In the genomic region with DNA sequence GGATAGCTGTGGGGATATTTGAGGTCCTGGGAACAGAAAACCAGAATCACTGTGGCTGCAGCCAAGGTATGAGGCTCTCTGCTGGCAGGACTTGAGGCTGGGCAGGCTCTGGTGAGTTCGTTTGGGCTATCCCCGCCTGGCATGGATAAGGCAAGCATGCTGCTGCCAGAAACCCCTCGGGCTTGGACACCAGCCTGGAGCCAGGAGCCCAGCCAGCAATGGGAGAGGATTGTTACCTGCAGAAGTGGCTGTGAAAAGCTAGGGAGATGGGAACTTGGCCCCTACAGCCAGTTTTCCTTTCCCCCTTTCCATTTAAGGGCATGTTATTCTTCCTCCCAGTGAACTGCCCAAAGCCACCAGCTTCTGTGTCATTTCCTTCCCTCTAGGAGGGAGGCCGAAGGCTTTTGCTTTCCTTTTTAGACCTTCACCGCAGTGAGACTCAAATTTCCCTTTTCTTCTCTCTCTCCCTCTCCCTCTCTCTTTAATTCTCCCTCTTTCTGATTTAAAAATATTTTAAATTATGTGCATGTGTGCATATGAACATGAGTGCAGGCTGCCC, we compare ENCODE assay signal across 8 mouse cellular contexts. TPM values are rescaled to one million over a fixed set of nuclear protein-coding genes. Genes with fewer than 3 reads are reported as not detected.
A peak's percentile ranks its signal among the peaks of the same experiment; 100 is the strongest.
DNase-seq lines count a peak whose midpoint lies in the region; ATAC-seq and TF ChIP-seq lines count a peak whose summit lies in the region.

No protein-coding gene starts in this region.

- WGBS in liver, embryonic 12.5 days (ENCODE audit: insufficient replicate concordance): 22% methylated on average over 5 of the region's 5 CpGs

- TF ChIP-seq CTCF in layer of hippocampus, adult 2 months (conservative IDR thresholded peaks at IDR 0.05): no peak

- H3K36me3 ChIP-seq in liver, embryonic 12.5 days: no peaks in the 10 kb centered on the region

- H3K27me3 ChIP-seq in liver, embryonic 12.5 days (replicated peaks): peaks cover 48% of the 10 kb centered on the region

- H3K4me1 ChIP-seq in brown adipose tissue, adult 24 weeks (ENCODE audit: control insufficient read depth, insufficient read depth, insufficient read length, low read length): peaks cover 17% of the 10 kb centered on the region
- H3K4me1 ChIP-seq in liver, embryonic 12.5 days: peaks cover 15% of the 10 kb centered on the region

- 0 out of 2 replicates have a peak overlapping the region, but pooled peaks have one; percentile 28 for H3K27ac ChIP-seq in layer of hippocampus, adult 2 months
- peak overlapping the region; percentile 82 for H3K27ac ChIP-seq in brown adipose tissue, adult 24 weeks (replicated peaks; ENCODE audit: low read depth, low read length)
- no peak overlapping the region for H3K27ac ChIP-seq in liver, embryonic 12.5 days

- DNase-seq in layer of hippocampus, adult 2 months (ENCODE audit: low spot score in 2 of 2): no peak
- DNase-seq in layer of hippocampus, adult 9-10 months (ENCODE audit: low spot score): no peak
- no peak for DNase-seq in right cerebral cortex, adult 2 months (ENCODE audit: low spot score in 2 of 2)
- DNase-seq in right cerebral cortex, postnatal 36 days (ENCODE audit: low spot score in 2 of 2): no peak

- ATAC-seq in granulocyte monocyte progenitor cell, adult 5-6 weeks (replicated peaks; ENCODE audit: poor library complexity, severe bottlenecking): peak; percentile 90
- no peak for ATAC-seq in liver, embryonic 12.5 days
- no peak for ATAC-seq in CD4-positive, CD25-positive, alpha-beta regulatory T cell, adult 4 months

- no peak overlapping the region for H3K9ac ChIP-seq in liver, embryonic 12.5 days

- H3K9me3 ChIP-seq in liver, embryonic 12.5 days (replicated peaks): no peaks in the 10 kb centered on the region

- peak overlapping the region; percentile 20 for H3K4me2 ChIP-seq in liver, embryonic 12.5 days

- H3K4me3 ChIP-seq in layer of hippocampus, adult 2 months: no peak overlapping the region
- peak overlapping the region; percentile 24 for H3K4me3 ChIP-seq in brown adipose tissue, adult 24 weeks (ENCODE audit: insufficient read depth, low read depth, low read length)
- no peak overlapping the region for H3K4me3 ChIP-seq in liver, embryonic 12.5 days

RNA-seq across cellular contexts. Expression of a gene that starts 15.2 kb away (rescaled TPM):
- total RNA-seq in layer of hippocampus, adult 2 months (2021): 10 to 100 TPM; 37.5 to 39.8 TPM
- polyA plus RNA-seq in brown adipose tissue, adult 24 weeks (2012; ENCODE audit: insufficient read depth, insufficient read length, missing spikeins): 1.6 and 1.9 TPM in 2 replicates
- total RNA-seq in granulocyte monocyte progenitor cell, adult 5-6 weeks (2014; fragmentation: Nextera tagmentation): not detected in 2 replicates
- total RNA-seq in granulocyte monocyte progenitor cell, adult 5-6 weeks (2017): not detected in 2 replicates
- polyA plus RNA-seq in liver, embryonic 12.5 days (2016; fragmentation: Nextera tagmentation; extraction: Ambion mirVana): 1.4 TPM in 2 replicates
- under 1 TPM in 1 of 2 experiments, not detected in 1; 0.47 TPM for polyA plus RNA-seq in CD4-positive, CD25-positive, alpha-beta regulatory T cell, adult 4 months (2017; shearing (Covaris generic))

RNA-seq across cellular contexts. Expression of a gene that starts 34.2 kb away (rescaled TPM):
- under 1 TPM in 1 of 2 experiments, not detected in 1; 0.37 TPM for total RNA-seq in layer of hippocampus, adult 2 months (2021)
- polyA plus RNA-seq in brown adipose tissue, adult 24 weeks (2012; ENCODE audit: insufficient read depth, insufficient read length, missing spikeins): not detected in 2 replicates
- total RNA-seq in granulocyte monocyte progenitor cell, adult 5-6 weeks (2014; fragmentation: Nextera tagmentation): not detected in 2 replicates
- total RNA-seq in granulocyte monocyte progenitor cell, adult 5-6 weeks (2017): not detected in 2 replicates
- 0.07 and 0.23 TPM in 2 replicates for polyA plus RNA-seq in liver, embryonic 12.5 days (2016; fragmentation: Nextera tagmentation; extraction: Ambion mirVana)
- polyA plus RNA-seq in CD4-positive, CD25-positive, alpha-beta regulatory T cell, adult 4 months (2017; shearing (Covaris generic)): not detected

RNA-seq across cellular contexts. Expression of a gene that starts 44.8 kb away (rescaled TPM):
- total RNA-seq in layer of hippocampus, adult 2 months (2021): 100 to 1,000 TPM; 145 to 147 TPM
- polyA plus RNA-seq in brown adipose tissue, adult 24 weeks (2012; ENCODE audit: insufficient read depth, insufficient read length, missing spikeins): 36.3 and 47.8 TPM in 2 replicates
- total RNA-seq in granulocyte monocyte progenitor cell, adult 5-6 weeks (2014; fragmentation: Nextera tagmentation): 36.4 and 44.0 TPM in 2 replicates
- 41.1 and 100 TPM in 2 replicates for total RNA-seq in granulocyte monocyte progenitor cell, adult 5-6 weeks (2017)
- polyA plus RNA-seq in liver, embryonic 12.5 days (2016; fragmentation: Nextera tagmentation; extraction: Ambion mirVana): 42.3 and 44.9 TPM in 2 replicates
- 10 to 100 TPM; 22.2 to 28.4 TPM for polyA plus RNA-seq in CD4-positive, CD25-positive, alpha-beta regulatory T cell, adult 4 months (2017; shearing (Covaris generic))
